Mouse (Mus musculus): Measurements from ENCODE around the gene Soat2.
A peak's percentile ranks its signal among the peaks of the same experiment; 100 is the strongest.

The Soat2 gene

GRCm38 (mm10) chr15:102188096-102188495 is 37.8 kb downstream of the Soat2 start:
- no peak for DNase-seq (ENCODE audit: low read depth, low spot score)

- DNase-seq (ENCODE audit: low read depth, low spot score) = peak; percentile 61
These were observed 38.6 kb downstream of the Soat2 start for GRCm38 (mm10) chr15:102188883-102189282.

- no peak for DNase-seq (ENCODE audit: low read depth, low spot score)
These were observed 41.4 kb downstream of the Soat2 start for GRCm38 (mm10) chr15:102191699-102192098.

GRCm38 (mm10) chr15:102192271-102192812 is 42.0 kb downstream of the Soat2 start:
- no peak for DNase-seq (ENCODE audit: low read depth, low spot score)

DNA sequence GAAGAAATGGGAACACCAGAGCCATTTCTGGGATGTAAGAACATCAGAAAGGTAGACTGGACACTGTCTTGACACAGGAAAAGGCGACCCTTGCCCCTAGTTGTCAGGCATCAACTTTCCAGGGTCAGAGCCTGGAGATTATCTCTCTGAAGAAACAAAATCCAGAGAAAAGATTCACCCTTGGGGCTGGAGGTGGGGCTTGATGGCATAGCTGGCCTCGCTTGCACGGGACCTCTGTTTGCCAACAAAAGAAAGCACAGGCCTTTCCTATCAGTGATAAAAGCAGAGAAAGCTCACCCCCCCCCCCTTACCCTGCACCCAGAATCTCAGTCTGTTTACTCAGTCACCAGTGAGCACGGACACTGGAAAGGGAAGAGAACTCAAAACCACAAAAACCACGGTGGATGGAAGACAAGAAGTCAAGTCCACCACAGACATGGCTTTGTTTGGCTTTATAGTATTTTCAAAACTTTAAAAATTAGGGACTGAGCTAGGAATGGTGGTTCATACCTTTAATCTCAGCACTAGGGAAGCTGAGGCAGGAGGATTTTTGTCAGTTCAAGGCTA is 42.6 kb downstream of the Soat2 start:
- DNase-seq (ENCODE audit: low read depth, low spot score) = no peak

- no peak for DNase-seq (ENCODE audit: low read depth, low spot score)
These were observed 43.3 kb downstream of the Soat2 start for GRCm38 (mm10) chr15:102193652-102194051.

GRCm38 (mm10) chr15:102194439-102194838 is 44.1 kb downstream of the Soat2 start:
- no peak for DNase-seq (ENCODE audit: low read depth, low spot score)

GRCm38 (mm10) chr15:102195373-102195772 is 45.0 kb downstream of the Soat2 start:
- no peak for DNase-seq (ENCODE audit: low read depth, low spot score)

- DNase-seq (ENCODE audit: low read depth, low spot score) = no peak
These were observed 48.5 kb downstream of the Soat2 start for GRCm38 (mm10) chr15:102198841-102199240.

- peak; percentile 96 for DNase-seq (ENCODE audit: low read depth, low spot score)
These were observed 52.9 kb downstream of the Soat2 start, which contains the start of gene Zfp740 for GRCm38 (mm10) chr15:102202971-102203834. Gene Zfp740, plus strand, starts transcription at chr15:102203249.

GRCm38 (mm10) chr15:102203835-102204381 is 53.6 kb downstream of the Soat2 start:
- DNase-seq (ENCODE audit: low read depth, low spot score) = peak; percentile 76

DNA sequence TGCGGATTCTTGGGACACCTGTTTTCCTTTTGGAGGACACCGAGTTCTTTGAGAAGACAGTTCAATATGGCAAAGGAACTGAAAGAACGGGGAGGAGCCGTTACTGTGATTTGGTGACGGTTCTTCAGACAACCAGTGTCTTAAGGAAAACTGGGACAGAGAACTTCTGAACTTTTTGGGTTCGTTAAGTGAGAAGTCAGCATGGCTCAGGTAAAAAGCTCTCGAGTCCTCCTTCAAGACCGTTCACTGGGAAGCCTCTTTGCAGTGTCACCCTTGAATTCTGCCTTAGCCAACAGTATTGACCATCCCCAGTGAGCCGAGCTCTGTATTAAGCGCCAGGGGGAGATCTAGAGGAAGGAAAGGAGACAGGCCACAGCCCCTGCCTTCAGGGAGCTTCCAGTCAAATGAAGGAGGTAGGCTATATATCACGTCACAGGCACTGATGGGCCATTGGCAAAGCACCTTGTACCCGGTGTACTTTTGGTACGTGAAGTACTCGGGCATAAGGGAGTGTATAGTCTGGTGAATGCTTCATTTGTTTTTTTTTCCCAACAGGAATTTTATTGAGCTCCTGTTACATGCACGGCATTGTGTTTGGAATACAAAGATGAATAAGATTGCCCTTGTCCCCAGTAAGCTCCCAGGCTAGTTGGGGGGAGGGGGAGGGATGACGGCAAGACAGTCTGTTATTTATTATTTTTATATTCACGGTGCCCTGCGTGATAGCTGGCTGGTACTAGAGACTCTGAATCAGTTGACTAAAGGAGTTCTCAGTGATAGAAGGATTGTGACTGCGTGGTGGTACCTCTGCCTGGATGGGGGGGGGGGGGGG is 54.6 kb downstream of the Soat2 start, which contains the start of gene Csad:
Gene Csad (minus strand): TSS at position 51 of the 832 bp plus-strand sequence.
- DNase-seq (ENCODE audit: low read depth, low spot score) = peak; percentile 58

DNA sequence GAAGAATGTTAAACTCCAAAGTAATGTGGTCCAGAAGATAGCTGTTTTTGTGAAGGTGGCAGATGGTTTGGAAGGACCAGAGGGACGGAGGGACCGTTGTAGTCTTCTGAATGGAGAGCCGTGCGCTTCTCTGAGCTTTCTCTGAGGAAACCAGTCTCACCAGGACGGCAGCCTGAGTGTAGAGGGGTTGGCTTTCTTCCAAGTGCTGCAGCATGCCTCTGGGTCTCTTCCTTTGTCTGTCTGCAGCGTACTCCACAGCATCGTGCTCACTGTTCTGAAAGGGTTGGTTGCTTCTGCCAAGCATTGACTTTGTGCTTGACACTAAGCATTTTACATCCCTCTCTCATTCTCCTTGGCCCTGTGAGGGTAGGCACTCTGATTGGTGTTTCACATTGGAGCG is 55.5 kb downstream of the Soat2 start:
- DNase-seq (ENCODE audit: low read depth, low spot score) = peak; percentile 35

DNA sequence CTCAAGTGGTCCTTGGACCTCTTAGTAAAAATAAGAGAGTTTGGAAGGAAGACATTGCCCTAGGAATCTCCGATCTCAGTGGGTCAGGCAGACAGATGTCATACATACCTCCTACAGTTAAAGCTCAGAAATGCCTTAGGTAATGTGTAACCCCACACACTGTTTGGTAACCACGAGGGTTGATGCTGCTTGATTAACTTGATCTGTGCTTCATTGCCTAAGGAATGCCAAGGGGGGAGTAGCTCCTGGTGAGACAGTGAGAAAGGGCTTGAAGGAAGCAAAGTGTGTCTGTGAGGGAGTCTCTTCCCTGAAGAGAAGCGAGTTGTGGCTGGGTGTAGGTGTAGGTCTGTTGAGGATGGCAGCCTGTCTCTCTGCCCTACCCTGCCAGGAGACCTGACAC is 57.0 kb downstream of the Soat2 start:
- DNase-seq (ENCODE audit: low read depth, low spot score) = no peak

DNA sequence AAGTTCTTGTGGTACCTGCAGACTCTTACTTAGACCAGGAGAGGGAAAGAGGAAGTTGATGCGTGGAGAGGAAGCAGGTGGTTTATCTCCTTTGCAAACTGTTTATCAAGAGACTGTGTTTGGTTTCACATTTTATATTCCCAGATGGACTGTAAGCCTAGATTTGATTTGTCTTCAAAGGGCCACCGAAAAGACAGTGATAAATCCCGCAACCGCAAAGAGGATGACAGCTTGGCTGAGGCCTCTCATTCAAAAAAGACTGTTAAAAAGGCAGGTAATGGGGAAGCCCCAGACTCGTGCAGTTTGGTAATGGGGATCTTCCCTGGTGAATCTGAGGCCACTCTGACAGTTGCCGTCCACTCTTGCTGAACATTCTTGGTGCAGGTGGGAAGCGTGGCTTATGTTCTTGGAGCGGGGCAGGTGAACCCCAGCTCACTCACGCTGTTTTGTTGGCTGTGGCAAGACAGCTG is 57.8 kb downstream of the Soat2 start:
- DNase-seq (ENCODE audit: low read depth, low spot score) = no peak

DNA sequence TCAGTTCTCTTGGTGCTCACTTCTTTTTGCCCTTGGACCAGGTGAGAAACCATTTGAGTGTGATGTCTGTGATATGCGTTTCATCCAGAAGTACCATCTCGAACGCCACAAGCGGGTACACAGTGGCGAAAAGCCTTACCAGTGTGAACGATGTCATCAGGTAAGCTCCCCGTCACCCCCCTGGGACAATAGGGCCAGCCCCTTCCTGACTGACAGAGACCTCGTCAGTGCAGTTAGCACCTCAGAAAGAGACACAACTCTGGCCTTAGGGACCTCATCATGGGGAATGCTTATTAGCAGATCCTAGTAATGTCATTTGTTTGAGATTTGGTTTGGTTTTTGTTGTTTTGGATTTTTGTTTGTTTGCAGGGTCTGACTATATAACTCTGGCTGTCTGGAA is 58.8 kb downstream of the Soat2 start:
- no peak for DNase-seq (ENCODE audit: low read depth, low spot score)

DNA sequence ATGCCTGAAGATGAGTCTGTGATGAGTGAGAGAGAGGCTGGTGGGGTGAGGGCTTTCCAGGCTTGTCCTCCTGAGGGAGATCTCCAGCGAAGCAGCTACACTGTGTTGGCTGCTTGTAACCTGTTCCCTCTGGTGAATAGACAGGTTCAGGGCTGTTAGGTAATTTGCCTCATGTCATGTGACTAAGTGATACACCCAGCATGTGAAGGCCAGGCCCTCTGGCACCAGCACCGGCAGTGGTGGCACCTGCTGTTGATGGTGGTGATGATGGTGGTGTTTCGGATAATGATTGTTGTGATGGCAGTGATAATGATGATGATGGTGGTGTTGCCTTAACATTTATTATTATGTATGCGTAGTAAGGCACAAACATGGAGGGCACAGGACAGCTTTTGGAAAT is 60.5 kb downstream of the Soat2 start:
- DNase-seq (ENCODE audit: low read depth, low spot score) = peak; percentile 70

DNA sequence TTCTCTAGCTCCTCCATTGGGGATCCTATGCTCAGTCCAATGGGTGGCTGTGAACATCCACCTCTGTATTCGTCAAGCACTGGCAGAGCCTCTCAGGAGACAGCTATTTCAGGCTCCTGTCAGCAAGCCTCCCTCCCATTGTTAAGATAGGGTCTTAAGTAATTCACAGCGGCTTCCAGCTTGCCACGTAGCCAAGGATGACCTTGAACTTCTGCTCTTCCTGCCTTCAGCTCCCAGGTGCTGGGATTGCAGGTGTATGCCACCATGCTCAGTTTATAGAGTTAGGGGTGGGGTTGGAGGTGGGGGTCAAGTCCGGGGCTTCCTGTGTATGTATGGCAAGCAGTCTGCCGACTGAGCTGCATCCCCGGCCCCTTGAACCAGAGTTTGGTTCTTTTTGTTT is 61.6 kb downstream of the Soat2 start:
- peak; percentile 70 for DNase-seq (ENCODE audit: low read depth, low spot score)

Data from ZHBTc4 (cell line).